Mouse (Mus musculus): ENCODE measurements around the gene Catspere2. TPM values are rescaled to one million over a fixed set of nuclear protein-coding genes. Genes with fewer than 3 reads are reported as not detected.

The Catspere2 gene
- polyA plus RNA-seq (2015; fragmentation: Nextera tagmentation; extraction: Ambion mirVana): 0.50 and 0.59 TPM in 2 replicates

GRCm38 (mm10) chr1:177983024-177983450 is at the start of gene Catspere2:
TSS of gene Catspere2 (plus strand) at chr1:177983423.

GRCm38 (mm10) chr1:178187216-178187791 is 204.1 kb downstream of the Catspere2 start, which contains the start of gene Desi2:
TSS of gene Desi2 (plus strand) at chr1:178187417.

Other genes starting within 250 kb of the Catspere2 start
- 45.8 and 49.8 TPM in 2 replicates for gene Adss, start 186.9 kb upstream of the Catspere2 start, polyA plus RNA-seq (2015; fragmentation: Nextera tagmentation; extraction: Ambion mirVana)
- 28.5 and 38.0 TPM in 2 replicates for gene Desi2, start 204.0 kb downstream of the Catspere2 start, polyA plus RNA-seq (2015; fragmentation: Nextera tagmentation; extraction: Ambion mirVana)

Data from neural tube, postnatal 0 days (tissue).